8 mouse cellular contexts compared by ENCODE assay signal in genomic region chrX:7188311-7188807, GRCm38 (mm10).
DNase-seq lines count a peak whose midpoint lies in the region; ATAC-seq and TF ChIP-seq lines count a peak whose summit lies in the region.

No protein-coding gene starts in this region.

- H3K9me3 ChIP-seq in limb, embryonic 14.5 days (ENCODE audit: control insufficient read depth, low read length) = no peaks in the 10 kb centered on the region
- no peaks in the 10 kb centered on the region for H3K9me3 ChIP-seq in midbrain, postnatal 0 days (ENCODE audit: low read length)

- peak overlapping the region; percentile 36 for H3K4me3 ChIP-seq in limb, embryonic 14.5 days (replicated peaks; ENCODE audit: low read length)
- peak overlapping the region; percentile 38 for H3K4me3 ChIP-seq in midbrain, postnatal 0 days (ENCODE audit: low read depth, low read length)

- H3K4me1 ChIP-seq in limb, embryonic 14.5 days (ENCODE audit: control insufficient read depth, insufficient read depth, low read length) = no peaks in the 10 kb centered on the region
- no peaks in the 10 kb centered on the region for H3K4me1 ChIP-seq in midbrain, postnatal 0 days (ENCODE audit: insufficient read depth, low read length)

- H3K36me3 ChIP-seq in limb, embryonic 14.5 days (ENCODE audit: control insufficient read depth, insufficient read depth, low read length) = no peaks in the 10 kb centered on the region
- H3K36me3 ChIP-seq in midbrain, postnatal 0 days (ENCODE audit: insufficient read depth, low read length) = no peaks in the 10 kb centered on the region

- ATAC-seq in limb, embryonic 14.5 days (ENCODE audit: low FRiP score, low read depth) = peak; percentile 80
- ATAC-seq in midbrain, postnatal 0 days (ENCODE audit: low FRiP score) = peak; percentile 92

- TF ChIP-seq POLR2A in limb, embryonic 14.5 days (IDR thresholded peaks at IDR 0.05; ENCODE audit: borderline replicate concordance, extremely low read depth, insufficient read depth, insufficient read length) = no peak

- no peak for TF ChIP-seq CTCF in midbrain, postnatal 0 days (IDR thresholded peaks at IDR 0.05)

- H3K27me3 ChIP-seq in limb, embryonic 14.5 days (ENCODE audit: control insufficient read depth, insufficient read depth, low read length) = no peaks in the 10 kb centered on the region
- H3K27me3 ChIP-seq in midbrain, postnatal 0 days (ENCODE audit: insufficient read depth, low read length) = no peaks in the 10 kb centered on the region

- 17% methylated on average over 17 of the region's 17 CpGs for WGBS in limb, embryonic 14.5 days
- WGBS in midbrain, postnatal 0 days = 24% methylated on average over 17 of the region's 17 CpGs

- H3K27ac ChIP-seq in limb, embryonic 14.5 days (replicated peaks; ENCODE audit: low read depth, low read length) = peak overlapping the region; percentile 70
- H3K27ac ChIP-seq in midbrain, postnatal 0 days (ENCODE audit: low read depth, low read length) = peak overlapping the region; percentile 78

- peak overlapping the region; percentile 36 for H3K9ac ChIP-seq in limb, embryonic 14.5 days (ENCODE audit: low read depth, low read length, severe bottlenecking)
- H3K9ac ChIP-seq in midbrain, postnatal 0 days (replicated peaks; ENCODE audit: low read length, poor library complexity, severe bottlenecking) = peak overlapping the region; percentile 51

- peak overlapping the region; percentile 49 for H3K4me2 ChIP-seq in limb, embryonic 14.5 days (replicated peaks; ENCODE audit: low read depth, low read length, severe bottlenecking)
- H3K4me2 ChIP-seq in midbrain, postnatal 0 days (ENCODE audit: low read depth, low read length, poor library complexity, severe bottlenecking) = peak overlapping the region; percentile 51

- DNase-seq in ovary, postnatal 10 days (ENCODE audit: low spot score) = peak; percentile 6
- DNase-seq in ovary, postnatal 14 days (ENCODE audit: low spot score) = no peak
- DNase-seq in embryo, embryonic 10.5 days (ENCODE audit: low spot score) = peak; percentile 79
- DNase-seq in heart, adult 8-10 months (ENCODE audit: low spot score) = peak; percentile 11
- peak; percentile 78 for DNase-seq in kidney, adult 9 months
- peak; percentile 57 for DNase-seq in limb, embryonic 14.5 days (ENCODE audit: low spot score)
- peak; percentile 69 for DNase-seq in midbrain, postnatal 0 days (ENCODE audit: low spot score)
- no peak for DNase-seq in spleen, adult 18-20 months

Comparison
In these comparisons a context has a peak if more than half of its experiments do, and no peak if none do; other contexts are left out.
1. DNase-seq: peak in ovary, postnatal 10 days (single experiment), embryo, embryonic 10.5 days (single experiment), heart, adult 8-10 months (single experiment), kidney, adult 9 months (single experiment), limb, embryonic 14.5 days (single experiment) and midbrain, postnatal 0 days (single experiment); none in ovary, postnatal 14 days (single experiment) and spleen, adult 18-20 months (0 of 2).